Mouse (Mus musculus) heart, embryonic 16.5 days (tissue): ENCODE measurements around the gene Sntb2. TPM values are rescaled to one million over a fixed set of nuclear protein-coding genes. Genes with fewer than 3 reads are reported as not detected.

Source experiments
- ATAC-seq: fragments of 200-750 bp; cut with Nextera tagmentation; replicated peaks from 2 replicates; pipeline ENCODE4 v1.8.0; 2017; ENCODE audit warnings: moderate number of reproducible peaks; ENCODE audit not compliant: insufficient read depth, low FRiP score; ENCODE audit errors: extremely low read depth
- H3K27ac ChIP-seq: fragments of 300-500 bp; sonication (generic); 2 replicates; pipeline ENCODE4 v1.5.1; 2014; ENCODE audit warnings: mild to moderate bottlenecking, low read length, control low read depth, moderate library complexity
- H3K27me3 ChIP-seq: fragments of 300-500 bp; sonication (generic); 2 replicates; pipeline ENCODE4 v1.6.1; 2014; ENCODE audit warnings: low read length, mixed read lengths; ENCODE audit not compliant: control insufficient read depth, insufficient read depth
- H3K36me3 ChIP-seq: fragments of 300-500 bp; sonication (generic); 2 replicates; pipeline ENCODE4 v1.6.1; 2014; ENCODE audit not compliant: control insufficient read depth, insufficient read depth
- H3K4me1 ChIP-seq: fragments of 300-500 bp; sonication (generic); 2 replicates; pipeline ENCODE4 v1.6.1; 2014; ENCODE audit warnings: low read length, mixed read lengths; ENCODE audit not compliant: control insufficient read depth, insufficient read depth
- H3K4me2 ChIP-seq: fragments of 300-500 bp; sonication (generic); 2 replicates; pipeline ENCODE4 v1.6.1; 2014; ENCODE audit warnings: low read depth, mild to moderate bottlenecking, control low read depth, low read length
- H3K4me3 ChIP-seq: fragments of 300-500 bp; sonication (generic); 2 replicates; pipeline ENCODE4 v1.5.1; 2014; ENCODE audit warnings: mild to moderate bottlenecking, control low read depth, low read length
- H3K9ac ChIP-seq: fragments of 300-500 bp; sonication (generic); 2 replicates; pipeline ENCODE4 v1.6.1; 2014; ENCODE audit warnings: low read length, control low read depth
- H3K9me3 ChIP-seq: fragments of 300-500 bp; sonication (generic); replicated peaks from 2 replicates; pipeline ENCODE4 v1.6.1; 2016; ENCODE audit warnings: low read length; ENCODE audit not compliant: control insufficient read depth
- WGBS: fragments of 180-500 bp; shearing (Covaris S2); extraction: QIAGEN DNeasy Blood & Tissue Kit; methylation state at CpG from one replicate; pipeline ENCODE4 v1.1.7; 2014; 5-methylcytosine and 5-hydroxymethylcytosine counted together
- polyA plus RNA-seq: library from polyadenylated mRNA; unstranded; fragments of >200 nt; fragmentation: Nextera tagmentation; extraction: Ambion mirVana; gene quantifications from 2 replicates; pipeline ENCODE4 v1.2.1, GENCODE M21; 2015

Gene Sntb2
- polyA plus RNA-seq, 1 experiment from 2014 or later = 11.7 TPM

- H3K4me1 ChIP-seq = no peaks in the 10 kb centered on the region
- no peak overlapping the region for H3K9ac ChIP-seq
- H3K4me2 ChIP-seq = no peak overlapping the region
- ATAC-seq = no peak
- H3K27me3 ChIP-seq = no peaks in the 10 kb centered on the region
- H3K9me3 ChIP-seq = no peaks in the 10 kb centered on the region
- H3K36me3 ChIP-seq = peaks cover 48% of the 10 kb centered on the region
- 0 out of 2 replicates have a peak overlapping the region, but pooled peaks have one; percentile 43 for H3K27ac ChIP-seq
- H3K4me3 ChIP-seq = no peak overlapping the region
- 93% methylated on average over 6 of the region's 6 CpGs for WGBS
Measured at GRCm38 (mm10) chr8:106906635-106907034, 28.9 kb upstream of the Sntb2 start.

- peaks cover 48% of the 10 kb centered on the region for H3K36me3 ChIP-seq
Measured at GRCm38 (mm10) chr8:106907450-106907849, 28.1 kb upstream of the Sntb2 start.

GRCm38 (mm10) chr8:106908291-106908690, 27.3 kb upstream of the Sntb2 start:
- 75% methylated on average over 7 of the region's 7 CpGs for WGBS
- peaks cover 46% of the 10 kb centered on the region for H3K36me3 ChIP-seq

More at GRCm38 (mm10) chr8:106907450-106907849, 28.1 kb upstream of the Sntb2 start:
- peak overlapping the region; percentile 43 for H3K27ac ChIP-seq
- H3K4me3 ChIP-seq = no peak overlapping the region
- ATAC-seq = peak; percentile 67
- H3K9me3 ChIP-seq = no peaks in the 10 kb centered on the region
- H3K4me1 ChIP-seq = no peaks in the 10 kb centered on the region
- H3K9ac ChIP-seq = no peak overlapping the region
- no peaks in the 10 kb centered on the region for H3K27me3 ChIP-seq
- WGBS = 74% methylated on average over 6 of the region's 6 CpGs
- H3K4me2 ChIP-seq = no peak overlapping the region

GRCm38 (mm10) chr8:106913631-106914030, 21.9 kb upstream of the Sntb2 start:
- H3K4me3 ChIP-seq = no peak overlapping the region
- H3K27me3 ChIP-seq = no peaks in the 10 kb centered on the region
- no peaks in the 10 kb centered on the region for H3K4me1 ChIP-seq
- no peak for ATAC-seq
- no peaks in the 10 kb centered on the region for H3K9me3 ChIP-seq
- H3K4me2 ChIP-seq = no peak overlapping the region
- WGBS = 94% methylated on average over 10 of the region's 10 CpGs
- H3K9ac ChIP-seq = no peak overlapping the region
- H3K36me3 ChIP-seq = peaks cover 58% of the 10 kb centered on the region
- H3K27ac ChIP-seq = no peak overlapping the region

More at GRCm38 (mm10) chr8:106908291-106908690, 27.3 kb upstream of the Sntb2 start:
- Histone ChIP-seq H3K27ac (peak overlapping the region; percentile 12; the same call in 1 of the 2 replicates), H3K4me1 (no peaks in the 10 kb centered on the region), H3K9me3 (no peaks in the 10 kb centered on the region), H3K4me2 (no peak overlapping the region), H3K27me3 (no peaks in the 10 kb centered on the region), H3K9ac (no peak overlapping the region), H3K4me3 (no peak overlapping the region)
- ATAC-seq = no peak

GRCm38 (mm10) chr8:106919721-106920394, 15.7 kb upstream of the Sntb2 start:
- H3K4me2 ChIP-seq = no peak overlapping the region
- no peak overlapping the region for H3K9ac ChIP-seq
- H3K4me1 ChIP-seq = no peaks in the 10 kb centered on the region
- H3K27me3 ChIP-seq = no peaks in the 10 kb centered on the region
- H3K4me3 ChIP-seq = no peak overlapping the region
- no peak for ATAC-seq
- H3K36me3 ChIP-seq = peaks cover 66% of the 10 kb centered on the region
- H3K27ac ChIP-seq = no peak overlapping the region
- no peaks in the 10 kb centered on the region for H3K9me3 ChIP-seq
- WGBS = 79% methylated on average over 8 of the region's 8 CpGs

GRCm38 (mm10) chr8:106920395-106920741, 15.2 kb upstream of the Sntb2 start:
- Histone ChIP-seq H3K27me3 (no peaks in the 10 kb centered on the region), H3K9me3 (no peaks in the 10 kb centered on the region), H3K4me3 (no peak overlapping the region), H3K27ac (no peak overlapping the region), H3K4me2 (no peak overlapping the region), H3K36me3 (peaks cover 61% of the 10 kb centered on the region), H3K9ac (no peak overlapping the region), H3K4me1 (no peaks in the 10 kb centered on the region)
- 93% methylated on average over 5 of the region's 5 CpGs for WGBS
- ATAC-seq = no peak

GRCm38 (mm10) chr8:106924057-106924456, 11.5 kb upstream of the Sntb2 start:
- H3K36me3 ChIP-seq = peaks cover 32% of the 10 kb centered on the region
- no peaks in the 10 kb centered on the region for H3K4me1 ChIP-seq
- no peak overlapping the region for H3K9ac ChIP-seq
- WGBS = 82% methylated on average over 4 of the region's 4 CpGs
- no peaks in the 10 kb centered on the region for H3K27me3 ChIP-seq
- H3K4me2 ChIP-seq = no peak overlapping the region
- H3K4me3 ChIP-seq = no peak overlapping the region
- peak overlapping the region; percentile 49 for H3K27ac ChIP-seq
- no peak for ATAC-seq
- no peaks in the 10 kb centered on the region for H3K9me3 ChIP-seq

- H3K4me2 ChIP-seq = no peak overlapping the region
Measured at GRCm38 (mm10) chr8:106924904-106925349, 10.6 kb upstream of the Sntb2 start.

GRCm38 (mm10) chr8:106925446-106925845, 10.1 kb upstream of the Sntb2 start:
- no peak overlapping the region for H3K4me3 ChIP-seq
- ATAC-seq = no peak
- 0 out of 2 replicates have a peak overlapping the region, but pooled peaks have one; percentile 20 for H3K27ac ChIP-seq
- H3K36me3 ChIP-seq = peaks cover 18% of the 10 kb centered on the region
- no peak overlapping the region for H3K9ac ChIP-seq
- no peak overlapping the region for H3K4me2 ChIP-seq
- 84% methylated on average over 4 of the region's 4 CpGs for WGBS
- no peaks in the 10 kb centered on the region for H3K4me1 ChIP-seq
- no peaks in the 10 kb centered on the region for H3K27me3 ChIP-seq
- no peaks in the 10 kb centered on the region for H3K9me3 ChIP-seq

More at GRCm38 (mm10) chr8:106924904-106925349, 10.6 kb upstream of the Sntb2 start:
- H3K4me3 ChIP-seq = no peak overlapping the region
- H3K9ac ChIP-seq = no peak overlapping the region
- H3K36me3 ChIP-seq = peaks cover 23% of the 10 kb centered on the region
- peak overlapping the region; percentile 49; the same call in 1 of the 2 replicates for H3K27ac ChIP-seq
- no peaks in the 10 kb centered on the region for H3K4me1 ChIP-seq
- H3K27me3 ChIP-seq = no peaks in the 10 kb centered on the region
- H3K9me3 ChIP-seq = no peaks in the 10 kb centered on the region
- WGBS = 58% methylated on average over 8 of the region's 8 CpGs
- no peak for ATAC-seq
